Mouse (Mus musculus): Measurements from ENCODE around the gene Slamf6. TPM values are rescaled to one million over a fixed set of nuclear protein-coding genes. Genes with fewer than 3 reads are reported as not detected.

Gene Slamf6
- polyA plus RNA-seq, 1 experiment from 2014 or later, result 0.72 TPM

- H3K27ac ChIP-seq (replicated peaks), result no peak overlapping the region
- H3K9me3 ChIP-seq (replicated peaks), result no peaks in the 10 kb centered on the region
- H3K36me3 ChIP-seq, result no peaks in the 10 kb centered on the region
- no peaks in the 10 kb centered on the region for H3K4me1 ChIP-seq
- no peak overlapping the region for H3K4me3 ChIP-seq (replicated peaks)
- no peak for ATAC-seq (ENCODE audit: insufficient number of reproducible peaks, low FRiP score, low TSS enrichment, low read depth)
- 89% methylated on average over 5 of the region's 5 CpGs for WGBS
- no peaks in the 10 kb centered on the region for H3K27me3 ChIP-seq
- H3K4me2 ChIP-seq (replicated peaks), result no peak overlapping the region
- H3K9ac ChIP-seq, result no peak overlapping the region
Observed at GRCm38 (mm10) chr1:171922844-171923243, 5.5 kb downstream of the Slamf6 start.

- Histone ChIP-seq H3K36me3 (no peaks in the 10 kb centered on the region), H3K4me1 (no peaks in the 10 kb centered on the region), H3K9ac (no peak overlapping the region), H3K4me3 (replicated peaks) (no peak overlapping the region), H3K27me3 (no peaks in the 10 kb centered on the region), H3K4me2 (replicated peaks) (no peak overlapping the region), H3K27ac (replicated peaks) (no peak overlapping the region), H3K9me3 (replicated peaks) (no peaks in the 10 kb centered on the region)
- no peak for ATAC-seq (ENCODE audit: insufficient number of reproducible peaks, low FRiP score, low TSS enrichment, low read depth)
- 75% methylated on average over 3 of the region's 3 CpGs for WGBS
Observed at GRCm38 (mm10) chr1:171924900-171925299, 7.6 kb downstream of the Slamf6 start.

GRCm38 (mm10) chr1:171933851-171934250 is 16.5 kb downstream of the Slamf6 start:
- 49% methylated on average over 3 of the region's 3 CpGs for WGBS
- no peak overlapping the region for H3K4me2 ChIP-seq (replicated peaks)
- no peaks in the 10 kb centered on the region for H3K27me3 ChIP-seq
- no peak overlapping the region for H3K4me3 ChIP-seq (replicated peaks)
- no peaks in the 10 kb centered on the region for H3K36me3 ChIP-seq
- H3K27ac ChIP-seq (replicated peaks), result no peak overlapping the region
- H3K9ac ChIP-seq, result no peak overlapping the region
- ATAC-seq (ENCODE audit: insufficient number of reproducible peaks, low FRiP score, low TSS enrichment, low read depth), result no peak
- no peaks in the 10 kb centered on the region for H3K9me3 ChIP-seq (replicated peaks)
- H3K4me1 ChIP-seq, result no peaks in the 10 kb centered on the region

- Histone ChIP-seq H3K9me3 (replicated peaks) (no peaks in the 10 kb centered on the region), H3K9ac (no peak overlapping the region), H3K27me3 (no peaks in the 10 kb centered on the region), H3K36me3 (no peaks in the 10 kb centered on the region), H3K4me1 (no peaks in the 10 kb centered on the region), H3K27ac (replicated peaks) (no peak overlapping the region), H3K4me3 (replicated peaks) (no peak overlapping the region), H3K4me2 (replicated peaks) (no peak overlapping the region)
- ATAC-seq (ENCODE audit: insufficient number of reproducible peaks, low FRiP score, low TSS enrichment, low read depth), result no peak
- 77% methylated on average over 14 of the region's 14 CpGs for WGBS
Observed at GRCm38 (mm10) chr1:171938952-171939948, 21.9 kb downstream of the Slamf6 start.

GRCm38 (mm10) chr1:171940626-171941025 is 23.3 kb downstream of the Slamf6 start:
- no peak overlapping the region for H3K27ac ChIP-seq (replicated peaks)
- H3K9me3 ChIP-seq (replicated peaks), result no peaks in the 10 kb centered on the region
- no peak overlapping the region for H3K4me2 ChIP-seq (replicated peaks)
- no peaks in the 10 kb centered on the region for H3K4me1 ChIP-seq
- H3K27me3 ChIP-seq, result no peaks in the 10 kb centered on the region
- H3K36me3 ChIP-seq, result no peaks in the 10 kb centered on the region
- ATAC-seq (ENCODE audit: insufficient number of reproducible peaks, low FRiP score, low TSS enrichment, low read depth), result no peak
- H3K4me3 ChIP-seq (replicated peaks), result no peak overlapping the region
- 72% methylated on average over 6 of the region's 6 CpGs for WGBS
- H3K9ac ChIP-seq, result no peak overlapping the region

- no peak overlapping the region for H3K9ac ChIP-seq
- H3K27me3 ChIP-seq, result no peaks in the 10 kb centered on the region
- no peaks in the 10 kb centered on the region for H3K4me1 ChIP-seq
- WGBS, result 61% methylated on average over 6 of the region's 6 CpGs
- no peak overlapping the region for H3K27ac ChIP-seq (replicated peaks)
- H3K4me3 ChIP-seq (replicated peaks), result no peak overlapping the region
- H3K4me2 ChIP-seq (replicated peaks), result no peak overlapping the region
- H3K9me3 ChIP-seq (replicated peaks), result no peaks in the 10 kb centered on the region
- no peak for ATAC-seq (ENCODE audit: insufficient number of reproducible peaks, low FRiP score, low TSS enrichment, low read depth)
- no peaks in the 10 kb centered on the region for H3K36me3 ChIP-seq
Observed at GRCm38 (mm10) chr1:171946447-171946995, 29.2 kb downstream of the Slamf6 start.

GRCm38 (mm10) chr1:171948161-171948945 is 31.0 kb downstream of the Slamf6 start:
- Histone ChIP-seq H3K4me2 (replicated peaks) (no peak overlapping the region), H3K9ac (no peak overlapping the region), H3K27ac (replicated peaks) (no peak overlapping the region), H3K4me3 (replicated peaks) (no peak overlapping the region), H3K9me3 (replicated peaks) (no peaks in the 10 kb centered on the region), H3K4me1 (no peaks in the 10 kb centered on the region), H3K27me3 (no peaks in the 10 kb centered on the region), H3K36me3 (no peaks in the 10 kb centered on the region)
- WGBS, result 76% methylated on average over 11 of the region's 11 CpGs
- ATAC-seq (ENCODE audit: insufficient number of reproducible peaks, low FRiP score, low TSS enrichment, low read depth), result no peak

GRCm38 (mm10) chr1:171948946-171949508 is 31.7 kb downstream of the Slamf6 start:
- Histone ChIP-seq H3K9me3 (replicated peaks) (no peaks in the 10 kb centered on the region), H3K27me3 (no peaks in the 10 kb centered on the region), H3K36me3 (no peaks in the 10 kb centered on the region), H3K27ac (replicated peaks) (no peak overlapping the region), H3K4me3 (replicated peaks) (no peak overlapping the region), H3K4me1 (no peaks in the 10 kb centered on the region), H3K4me2 (replicated peaks) (no peak overlapping the region), H3K9ac (no peak overlapping the region)
- no peak for ATAC-seq (ENCODE audit: insufficient number of reproducible peaks, low FRiP score, low TSS enrichment, low read depth)
- 71% methylated on average over 6 of the region's 6 CpGs for WGBS

GRCm38 (mm10) chr1:171955071-171955470 is 37.8 kb downstream of the Slamf6 start:
- no peaks in the 10 kb centered on the region for H3K36me3 ChIP-seq
- 73% methylated on average over 6 of the region's 6 CpGs for WGBS
- no peak overlapping the region for H3K4me3 ChIP-seq (replicated peaks)
- H3K9ac ChIP-seq, result no peak overlapping the region
- H3K27me3 ChIP-seq, result no peaks in the 10 kb centered on the region
- H3K9me3 ChIP-seq (replicated peaks), result no peaks in the 10 kb centered on the region
- ATAC-seq (ENCODE audit: insufficient number of reproducible peaks, low FRiP score, low TSS enrichment, low read depth), result no peak
- H3K4me1 ChIP-seq, result no peaks in the 10 kb centered on the region
- H3K27ac ChIP-seq (replicated peaks), result no peak overlapping the region
- H3K4me2 ChIP-seq (replicated peaks), result no peak overlapping the region

- no peak overlapping the region for H3K9ac ChIP-seq
- no peaks in the 10 kb centered on the region for H3K36me3 ChIP-seq
- H3K27ac ChIP-seq (replicated peaks), result no peak overlapping the region
- no peak for ATAC-seq (ENCODE audit: insufficient number of reproducible peaks, low FRiP score, low TSS enrichment, low read depth)
- no peaks in the 10 kb centered on the region for H3K27me3 ChIP-seq
- H3K4me2 ChIP-seq (replicated peaks), result no peak overlapping the region
- H3K4me1 ChIP-seq, result no peaks in the 10 kb centered on the region
- 62% methylated on average over 2 of the region's 2 CpGs for WGBS
- H3K9me3 ChIP-seq (replicated peaks), result no peaks in the 10 kb centered on the region
- no peak overlapping the region for H3K4me3 ChIP-seq (replicated peaks)
Observed at GRCm38 (mm10) chr1:171957411-171957810, 40.1 kb downstream of the Slamf6 start.

GRCm38 (mm10) chr1:171960726-171961125 is 43.4 kb downstream of the Slamf6 start:
- no peak overlapping the region for H3K4me3 ChIP-seq (replicated peaks)
- H3K4me1 ChIP-seq, result no peaks in the 10 kb centered on the region
- no peak for ATAC-seq (ENCODE audit: insufficient number of reproducible peaks, low FRiP score, low TSS enrichment, low read depth)
- no peaks in the 10 kb centered on the region for H3K36me3 ChIP-seq
- H3K9me3 ChIP-seq (replicated peaks), result no peaks in the 10 kb centered on the region
- WGBS, result 91% methylated on average over 5 of the region's 5 CpGs
- H3K9ac ChIP-seq, result no peak overlapping the region
- no peak overlapping the region for H3K4me2 ChIP-seq (replicated peaks)
- H3K27me3 ChIP-seq, result no peaks in the 10 kb centered on the region
- no peak overlapping the region for H3K27ac ChIP-seq (replicated peaks)
